Mouse (Mus musculus): ENCODE data around the gene Kif21b.

- TF ChIP-seq CTCF (IDR thresholded peaks at IDR 0.05; ENCODE audit: low read depth, low read length), result no peak
- TF ChIP-seq GATA1 (IDR thresholded peaks at IDR 0.05; ENCODE audit: borderline replicate concordance, low read length), result no peak
- TF ChIP-seq GATA2 (IDR thresholded peaks at IDR 0.05; ENCODE audit: borderline replicate concordance, low read depth, low read length), result no peak
Measured at GRCm38 (mm10) chr1:136128416-136128815, 2.8 kb upstream of the Kif21b start.

Measured in G1E (cell line).